Mouse (Mus musculus) hindbrain, embryonic 10.5 days (tissue): Measurements from ENCODE around the gene Nav1. TPM values are rescaled to one million over a fixed set of nuclear protein-coding genes. Genes with fewer than 3 reads are reported as not detected.

Experiments
- DNase-seq: peaks from one replicate; pipeline ENCODE4 v3.0.0-alpha.2; 2017; ENCODE audit warnings: low spot score
- H3K27ac ChIP-seq: fragments of 300-500 bp; sonication (generic); 2 replicates; pipeline ENCODE4 v1.5.1; 2016; ENCODE audit warnings: mild to moderate bottlenecking, moderate library complexity
- H3K27me3 ChIP-seq: fragments of 300-500 bp; sonication (generic); 2 replicates; pipeline ENCODE4 v1.6.1; 2016; ENCODE audit warnings: mild to moderate bottlenecking; ENCODE audit not compliant: poor library complexity, insufficient read depth, severe bottlenecking
- H3K36me3 ChIP-seq: fragments of 300-500 bp; sonication (generic); 2 replicates; pipeline ENCODE4 v1.6.1; 2016; ENCODE audit warnings: mild to moderate bottlenecking, moderate library complexity
- H3K4me1 ChIP-seq: fragments of 300-500 bp; sonication (generic); replicated peaks from 2 replicates; pipeline ENCODE4 v1.6.1; 2016; ENCODE audit warnings: mild to moderate bottlenecking
- H3K4me3 ChIP-seq: fragments of 300-500 bp; sonication (generic); 2 replicates; pipeline ENCODE4 v1.5.1; 2016; ENCODE audit warnings: mild to moderate bottlenecking, moderate library complexity
- H3K9me3 ChIP-seq: fragments of 300-500 bp; sonication (generic); 2 replicates; pipeline ENCODE4 v1.6.1; 2016; ENCODE audit warnings: mild to moderate bottlenecking, moderate library complexity
- WGBS: fragments of 180-500 bp; shearing (Covaris S2); methylation state at CpG from one replicate; pipeline ENCODE4 v1.1.7; 2016; 5-methylcytosine and 5-hydroxymethylcytosine counted together
- polyA plus RNA-seq: library from polyadenylated mRNA; unstranded; fragments of >200 nt; fragmentation: Nextera tagmentation; extraction: Ambion mirVana; gene quantifications from 2 replicates; pipeline ENCODE4 v1.2.1, GENCODE M21; 2016

The Nav1 gene
- polyA plus RNA-seq, 1 experiment from 2014 or later, result 19.3 TPM

DNA sequence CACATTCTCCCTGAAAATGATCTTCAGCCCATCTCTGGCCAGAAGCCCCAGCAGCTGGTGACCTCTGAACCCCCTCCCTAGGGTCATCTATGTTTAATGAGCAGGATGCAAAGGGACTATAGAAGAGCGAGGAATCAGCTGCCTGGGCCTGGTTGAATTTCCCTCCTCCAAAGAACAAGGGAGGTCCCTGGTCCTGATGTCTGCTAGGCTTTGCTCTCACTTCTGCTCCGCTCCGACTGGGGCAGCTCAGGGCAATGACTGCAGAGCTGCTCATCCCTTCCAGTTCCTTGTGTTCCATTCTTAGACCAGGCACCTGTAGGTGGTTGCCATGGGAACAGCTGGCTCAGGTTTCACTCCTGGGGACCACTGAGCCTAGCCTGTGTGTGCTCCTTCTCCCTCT, 56.2 kb downstream of the Nav1 start:
- peak; percentile 65 for DNase-seq

GRCm38 (mm10) chr1:135548750-135549149, 58.3 kb downstream of the Nav1 start:
- Histone ChIP-seq H3K4me1 (peaks cover 83% of the 10 kb centered on the region), H3K4me3 (no peak overlapping the region), H3K36me3 (no peaks in the 10 kb centered on the region), H3K27ac (peak overlapping the region; percentile 57), H3K27me3 (no peaks in the 10 kb centered on the region), H3K9me3 (no peaks in the 10 kb centered on the region)
- WGBS, result 79% methylated on average over 9 of the region's 9 CpGs
- DNase-seq, result no peak

More for the DNA sequence above, 56.2 kb downstream of the Nav1 start:
- Histone ChIP-seq H3K36me3 (no peaks in the 10 kb centered on the region), H3K27me3 (no peaks in the 10 kb centered on the region), H3K27ac (peak overlapping the region; percentile 77), H3K9me3 (no peaks in the 10 kb centered on the region), H3K4me1 (peaks cover 89% of the 10 kb centered on the region), H3K4me3 (no peak overlapping the region)
- 43% methylated on average over 3 of the region's 3 CpGs for WGBS

DNA sequence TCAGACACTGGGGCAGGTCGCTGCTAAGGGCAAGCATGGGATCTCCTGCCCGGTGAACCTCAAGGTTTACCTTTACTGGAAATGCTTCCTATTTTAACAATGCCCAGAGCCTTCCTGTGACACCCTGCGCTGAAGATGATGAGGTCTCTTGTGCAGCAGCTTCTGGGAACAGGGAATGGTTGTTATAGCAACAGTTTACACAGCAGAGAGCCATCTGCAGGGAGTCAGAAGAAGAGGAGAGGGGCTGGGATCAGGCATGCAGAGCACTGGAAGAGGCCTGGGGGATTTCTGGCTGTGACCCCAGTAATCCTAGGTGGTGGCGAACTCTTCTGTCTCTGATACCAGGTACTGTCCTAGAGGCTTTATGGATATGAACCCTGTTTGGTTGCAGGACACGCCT, 61.0 kb downstream of the Nav1 start:
- Histone ChIP-seq H3K27me3 (no peaks in the 10 kb centered on the region), H3K9me3 (no peaks in the 10 kb centered on the region), H3K4me1 (peaks cover 72% of the 10 kb centered on the region), H3K4me3 (no peak overlapping the region), H3K36me3 (no peaks in the 10 kb centered on the region), H3K27ac (no peak overlapping the region)
- WGBS, result 65% methylated on average over 5 of the region's 5 CpGs
- no peak for DNase-seq

DNA sequence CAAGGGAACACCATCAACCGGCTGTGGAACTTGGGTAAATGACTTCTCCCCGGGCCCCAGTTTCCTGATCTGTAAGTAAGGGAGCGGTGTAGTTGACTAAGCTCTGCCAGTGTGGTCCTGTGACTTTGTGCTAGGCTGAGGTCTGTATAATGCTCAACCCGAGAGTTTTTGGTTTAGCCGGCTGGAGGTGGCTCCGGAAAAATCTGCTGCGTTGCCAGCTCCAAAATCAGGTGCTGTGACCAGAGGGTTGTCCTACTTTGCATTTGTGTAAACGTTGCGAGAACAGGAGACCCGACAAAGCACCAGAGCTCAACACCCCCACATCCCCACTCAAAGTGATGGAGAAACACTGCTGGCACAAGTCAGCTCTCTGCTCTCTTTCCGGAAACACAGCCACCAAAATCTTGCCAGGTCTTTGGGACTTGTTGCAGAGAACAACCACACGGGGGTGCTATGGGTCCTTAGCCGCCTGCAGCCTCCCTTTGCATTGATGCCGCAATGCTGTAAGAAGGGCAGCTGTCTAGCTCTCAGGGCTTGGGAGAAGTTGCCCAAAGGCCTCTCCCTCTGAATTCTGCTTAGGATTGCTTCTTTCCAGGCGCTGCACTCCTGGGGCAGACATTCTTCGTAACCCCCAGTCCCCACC, 62.5 kb downstream of the Nav1 start:
- no peaks in the 10 kb centered on the region for H3K27me3 ChIP-seq
- H3K36me3 ChIP-seq, result no peaks in the 10 kb centered on the region
- H3K4me1 ChIP-seq, result peaks cover 59% of the 10 kb centered on the region
- H3K9me3 ChIP-seq, result no peaks in the 10 kb centered on the region
- 41% methylated on average over 16 of the region's 16 CpGs for WGBS
- H3K4me3 ChIP-seq, result no peak overlapping the region
- peak overlapping the region; percentile 59; the same call in 1 of the 2 replicates for H3K27ac ChIP-seq
- peak; percentile 82 for DNase-seq

- no peak overlapping the region for H3K4me3 ChIP-seq
- H3K27ac ChIP-seq, result peak overlapping the region; percentile 53; the same call in 1 of the 2 replicates
- no peaks in the 10 kb centered on the region for H3K36me3 ChIP-seq
- 43% methylated on average over 12 of the region's 12 CpGs for WGBS
- H3K9me3 ChIP-seq, result no peaks in the 10 kb centered on the region
- H3K27me3 ChIP-seq, result no peaks in the 10 kb centered on the region
- H3K4me1 ChIP-seq, result peaks cover 44% of the 10 kb centered on the region
- DNase-seq, result no peak
Observed at GRCm38 (mm10) chr1:135542841-135543810, 64.0 kb downstream of the Nav1 start.

GRCm38 (mm10) chr1:135542080-135542479, 65.0 kb downstream of the Nav1 start:
- Histone ChIP-seq H3K36me3 (peaks cover 6% of the 10 kb centered on the region; the same call in 1 of the 2 replicates), H3K27me3 (no peaks in the 10 kb centered on the region), H3K27ac (0 out of 2 replicates have a peak overlapping the region, but pooled peaks have one; percentile 5), H3K4me1 (peaks cover 39% of the 10 kb centered on the region), H3K9me3 (no peaks in the 10 kb centered on the region), H3K4me3 (no peak overlapping the region)
- DNase-seq, result no peak
- 88% methylated on average over 9 of the region's 9 CpGs for WGBS

GRCm38 (mm10) chr1:135540270-135540669, 66.8 kb downstream of the Nav1 start:
- 23% methylated on average over 4 of the region's 4 CpGs for WGBS
- no peak overlapping the region for H3K4me3 ChIP-seq
- no peak overlapping the region for H3K27ac ChIP-seq
- peak; percentile 89 for DNase-seq
- peaks cover 39% of the 10 kb centered on the region for H3K4me1 ChIP-seq
- no peaks in the 10 kb centered on the region for H3K9me3 ChIP-seq
- no peaks in the 10 kb centered on the region for H3K27me3 ChIP-seq
- H3K36me3 ChIP-seq, result peaks cover 10% of the 10 kb centered on the region; the same call in 1 of the 2 replicates

GRCm38 (mm10) chr1:135538441-135539265, 68.4 kb downstream of the Nav1 start:
- Histone ChIP-seq H3K9me3 (no peaks in the 10 kb centered on the region), H3K36me3 (peaks cover 10% of the 10 kb centered on the region; the same call in 1 of the 2 replicates), H3K27me3 (no peaks in the 10 kb centered on the region), H3K4me1 (peaks cover 39% of the 10 kb centered on the region), H3K27ac (no peak overlapping the region), H3K4me3 (no peak overlapping the region)
- 79% methylated on average over 12 of the region's 12 CpGs for WGBS
- DNase-seq, result no peak

- DNase-seq, result no peak
- peaks cover 38% of the 10 kb centered on the region for H3K4me1 ChIP-seq
- 95% methylated on average over 7 of the region's 7 CpGs for WGBS
- no peak overlapping the region for H3K4me3 ChIP-seq
- H3K27me3 ChIP-seq, result no peaks in the 10 kb centered on the region
- no peaks in the 10 kb centered on the region for H3K9me3 ChIP-seq
- H3K27ac ChIP-seq, result 0 out of 2 replicates have a peak overlapping the region, but pooled peaks have one; percentile 23
- peaks cover 23% of the 10 kb centered on the region for H3K36me3 ChIP-seq
Observed at GRCm38 (mm10) chr1:135536822-135537221, 70.3 kb downstream of the Nav1 start.

GRCm38 (mm10) chr1:135536326-135536725, 70.8 kb downstream of the Nav1 start:
- peaks cover 38% of the 10 kb centered on the region for H3K4me1 ChIP-seq
- H3K27me3 ChIP-seq, result no peaks in the 10 kb centered on the region
- no peak overlapping the region for H3K4me3 ChIP-seq
- no peak for DNase-seq
- no peak overlapping the region for H3K27ac ChIP-seq
- H3K9me3 ChIP-seq, result no peaks in the 10 kb centered on the region
- 73% methylated on average over 2 of the region's 2 CpGs for WGBS
- peaks cover 28% of the 10 kb centered on the region for H3K36me3 ChIP-seq

DNA sequence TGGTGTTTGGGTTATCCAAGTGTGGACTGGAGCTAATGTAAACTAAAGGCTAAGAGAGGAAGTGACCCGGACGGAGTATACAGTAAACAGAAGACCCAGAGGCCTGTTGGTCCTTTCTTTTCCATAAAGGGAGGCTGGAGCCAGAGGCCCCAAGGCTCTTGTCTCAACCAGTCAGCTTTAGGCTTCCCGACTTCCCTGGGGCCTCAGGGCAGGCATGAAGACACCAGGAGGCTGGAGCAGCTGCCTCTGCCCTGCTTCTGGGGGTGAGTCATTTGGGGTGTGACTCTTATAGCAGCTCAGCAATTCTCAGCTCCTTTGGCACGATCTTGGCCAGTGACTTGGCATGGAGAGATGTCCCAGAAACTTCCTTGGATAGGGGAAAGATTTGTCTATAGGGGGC, 71.8 kb downstream of the Nav1 start:
- Histone ChIP-seq H3K4me3 (no peak overlapping the region), H3K4me1 (peaks cover 42% of the 10 kb centered on the region), H3K9me3 (no peaks in the 10 kb centered on the region), H3K27me3 (no peaks in the 10 kb centered on the region), H3K27ac (peak overlapping the region; percentile 19; the same call in 1 of the 2 replicates), H3K36me3 (peaks cover 38% of the 10 kb centered on the region)
- DNase-seq, result no peak
- WGBS, result 44% methylated on average over 4 of the region's 4 CpGs

DNA sequence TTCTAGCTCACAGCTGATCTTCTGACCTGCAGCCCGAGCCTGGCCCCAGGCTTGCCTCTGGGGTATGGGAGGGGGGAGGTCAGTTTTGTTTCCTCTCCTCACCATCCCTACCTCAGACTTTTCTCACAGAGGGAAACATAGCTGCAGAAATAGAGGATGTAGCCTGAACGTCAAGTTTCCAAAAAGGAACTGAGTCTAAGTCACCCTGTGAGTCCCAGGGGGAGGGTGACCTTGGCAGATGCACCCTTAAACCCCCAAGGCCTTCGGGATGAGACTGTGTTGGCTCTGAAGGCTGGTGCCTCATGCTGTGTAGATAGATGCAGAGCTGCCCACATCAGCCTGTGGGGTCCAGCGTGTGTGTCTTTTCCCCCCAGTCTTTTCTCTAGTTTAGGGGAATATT, 72.3 kb downstream of the Nav1 start:
- no peak overlapping the region for H3K4me3 ChIP-seq
- WGBS, result 53% methylated on average over 4 of the region's 4 CpGs
- H3K27ac ChIP-seq, result peak overlapping the region; percentile 19; the same call in 1 of the 2 replicates
- H3K4me1 ChIP-seq, result peaks cover 39% of the 10 kb centered on the region
- H3K27me3 ChIP-seq, result no peaks in the 10 kb centered on the region
- DNase-seq, result no peak
- peaks cover 42% of the 10 kb centered on the region for H3K36me3 ChIP-seq
- H3K9me3 ChIP-seq, result no peaks in the 10 kb centered on the region
